Mouse (Mus musculus) kidney, embryonic 14.5 days (tissue): ENCODE measurements at regions not wholly inside any gene's neighbourhood (a gene's known extent, or its start where the extent isn't known, plus 50 kb on each side); places are given as distances from the start of the nearest gene placed in this dataset.

Experiments
- ATAC-seq: fragments of 200-750 bp; cut with Nextera tagmentation; 2 replicates; pipeline ENCODE4 v1.8.0; 2017; ENCODE audit warnings: moderate number of reproducible peaks, mild to moderate bottlenecking, moderate TSS enrichment, moderate library complexity; ENCODE audit not compliant: low FRiP score, low TSS enrichment
- H3K27ac ChIP-seq: fragments of 300-500 bp; sonication (generic); 2 replicates; pipeline ENCODE4 v1.5.1; 2014; ENCODE audit warnings: low read depth, mild to moderate bottlenecking, low read length, moderate library complexity, mixed read lengths
- H3K27me3 ChIP-seq: fragments of 300-500 bp; sonication (generic); 2 replicates; pipeline ENCODE4 v1.6.1; 2014; ENCODE audit warnings: mild to moderate bottlenecking, low read length; ENCODE audit not compliant: control insufficient read depth, insufficient read depth
- H3K36me3 ChIP-seq: fragments of 300-500 bp; sonication (generic); 2 replicates; pipeline ENCODE4 v1.6.1; 2014; ENCODE audit warnings: low read length, mixed read lengths; ENCODE audit not compliant: control insufficient read depth, insufficient read depth
- H3K4me1 ChIP-seq: fragments of 300-500 bp; sonication (generic); 2 replicates; pipeline ENCODE4 v1.6.1; 2014; ENCODE audit warnings: low read length, mixed read lengths; ENCODE audit not compliant: control insufficient read depth, insufficient read depth
- H3K4me2 ChIP-seq: fragments of 300-500 bp; sonication (generic); replicated peaks from 2 replicates; pipeline ENCODE4 v1.6.1; 2014; ENCODE audit warnings: low read depth, mild to moderate bottlenecking, low read length
- H3K4me3 ChIP-seq: fragments of 300-500 bp; sonication (generic); 2 replicates; pipeline ENCODE4 v1.5.1; 2014; ENCODE audit warnings: mild to moderate bottlenecking, low read length
- H3K9ac ChIP-seq: fragments of 300-500 bp; sonication (generic); 2 replicates; pipeline ENCODE4 v1.6.1; 2014; ENCODE audit warnings: low read depth, mild to moderate bottlenecking, low read length, moderate library complexity
- H3K9me3 ChIP-seq: fragments of 300-500 bp; sonication (generic); 2 replicates; pipeline ENCODE4 v1.6.1; 2016; ENCODE audit warnings: low read length; ENCODE audit not compliant: control insufficient read depth
- WGBS: fragments of 180-500 bp; shearing (Covaris S2); extraction: QIAGEN DNeasy Blood & Tissue Kit; methylation state at CpG from one replicate; pipeline ENCODE4 v1.1.7; 2014; 5-methylcytosine and 5-hydroxymethylcytosine counted together

GRCm38 (mm10) chr11:38618707-38619106 is 1382.9 kb upstream of the Tenm2 start:
- H3K27me3 ChIP-seq, result no peaks in the 10 kb centered on the region
- WGBS, result 83% methylated on average over 6 of the region's 6 CpGs
- H3K9me3 ChIP-seq, result no peaks in the 10 kb centered on the region
- H3K9ac ChIP-seq, result no peak overlapping the region
- H3K27ac ChIP-seq, result no peak overlapping the region
- ATAC-seq, result no peak
- H3K36me3 ChIP-seq, result no peaks in the 10 kb centered on the region
- no peak overlapping the region for H3K4me2 ChIP-seq
- no peaks in the 10 kb centered on the region for H3K4me1 ChIP-seq
- no peak overlapping the region for H3K4me3 ChIP-seq

GRCm38 (mm10) chr11:38600971-38601370 is 1365.2 kb upstream of the Tenm2 start:
- H3K27ac ChIP-seq, result no peak overlapping the region
- ATAC-seq, result no peak
- no peaks in the 10 kb centered on the region for H3K27me3 ChIP-seq
- H3K9ac ChIP-seq, result no peak overlapping the region
- H3K36me3 ChIP-seq, result no peaks in the 10 kb centered on the region
- H3K4me2 ChIP-seq, result no peak overlapping the region
- 46% methylated on average over 4 of the region's 4 CpGs for WGBS
- no peaks in the 10 kb centered on the region for H3K4me1 ChIP-seq
- H3K4me3 ChIP-seq, result no peak overlapping the region
- no peaks in the 10 kb centered on the region for H3K9me3 ChIP-seq

- 94% methylated on average over 1 of the region's 1 CpGs for WGBS
- Histone ChIP-seq H3K4me3 (no peak overlapping the region), H3K27ac (no peak overlapping the region), H3K36me3 (no peaks in the 10 kb centered on the region), H3K9me3 (no peaks in the 10 kb centered on the region), H3K4me1 (no peaks in the 10 kb centered on the region), H3K9ac (no peak overlapping the region), H3K27me3 (no peaks in the 10 kb centered on the region), H3K4me2 (no peak overlapping the region)
- ATAC-seq, result no peak
Observed at GRCm38 (mm10) chr11:38568515-38568914, 1332.8 kb upstream of the Tenm2 start.

GRCm38 (mm10) chr11:38543893-38544292 is 1308.1 kb upstream of the Tenm2 start:
- no peak overlapping the region for H3K27ac ChIP-seq
- H3K36me3 ChIP-seq, result no peaks in the 10 kb centered on the region
- no peaks in the 10 kb centered on the region for H3K27me3 ChIP-seq
- no peak overlapping the region for H3K4me3 ChIP-seq
- ATAC-seq, result peak; percentile 60; the same call in 1 of the 2 replicates
- no peaks in the 10 kb centered on the region for H3K4me1 ChIP-seq
- no peak overlapping the region for H3K4me2 ChIP-seq
- no peaks in the 10 kb centered on the region for H3K9me3 ChIP-seq
- 9% methylated on average over 8 of the region's 8 CpGs for WGBS
- no peak overlapping the region for H3K9ac ChIP-seq

GRCm38 (mm10) chr11:38540097-38540496 is 1304.3 kb upstream of the Tenm2 start:
- Histone ChIP-seq H3K4me3 (no peak overlapping the region), H3K9me3 (no peaks in the 10 kb centered on the region), H3K4me1 (no peaks in the 10 kb centered on the region), H3K36me3 (no peaks in the 10 kb centered on the region), H3K27me3 (no peaks in the 10 kb centered on the region), H3K4me2 (no peak overlapping the region), H3K27ac (no peak overlapping the region), H3K9ac (no peak overlapping the region)
- ATAC-seq, result no peak
- whole genome bisulfite sequencing, result 89% methylated on average over 2 of the region's 2 CpGs

- Histone ChIP-seq H3K27me3 (no peaks in the 10 kb centered on the region), H3K9me3 (no peaks in the 10 kb centered on the region), H3K9ac (no peak overlapping the region), H3K36me3 (no peaks in the 10 kb centered on the region), H3K4me3 (no peak overlapping the region), H3K4me1 (no peaks in the 10 kb centered on the region), H3K4me2 (no peak overlapping the region), H3K27ac (no peak overlapping the region)
- 47% methylated on average over 2 of the region's 2 CpGs for WGBS
- no peak for ATAC-seq
Observed at GRCm38 (mm10) chr11:38532282-38532681, 1296.5 kb upstream of the Tenm2 start.

- no peaks in the 10 kb centered on the region for H3K4me1 ChIP-seq
- ATAC-seq, result no peak
- no peak overlapping the region for H3K4me2 ChIP-seq
- WGBS, result 87% methylated on average over 4 of the region's 4 CpGs
- H3K27ac ChIP-seq, result no peak overlapping the region
- H3K9ac ChIP-seq, result no peak overlapping the region
- no peaks in the 10 kb centered on the region for H3K27me3 ChIP-seq
- H3K9me3 ChIP-seq, result no peaks in the 10 kb centered on the region
- H3K4me3 ChIP-seq, result no peak overlapping the region
- no peaks in the 10 kb centered on the region for H3K36me3 ChIP-seq
Observed at GRCm38 (mm10) chr11:38509676-38510075, 1273.9 kb upstream of the Tenm2 start.

- Histone ChIP-seq H3K36me3 (no peaks in the 10 kb centered on the region), H3K27me3 (no peaks in the 10 kb centered on the region), H3K9me3 (no peaks in the 10 kb centered on the region), H3K4me1 (no peaks in the 10 kb centered on the region), H3K27ac (no peak overlapping the region), H3K4me3 (no peak overlapping the region), H3K9ac (no peak overlapping the region), H3K4me2 (no peak overlapping the region)
- 87% methylated on average over 2 of the region's 2 CpGs for WGBS
- peak; percentile 20; the same call in 1 of the 2 replicates for ATAC-seq
Observed at GRCm38 (mm10) chr11:38464239-38464596, 1228.5 kb upstream of the Tenm2 start.

GRCm38 (mm10) chr11:38463568-38464238 is 1227.9 kb upstream of the Tenm2 start:
- Histone ChIP-seq H3K27me3 (no peaks in the 10 kb centered on the region), H3K4me1 (no peaks in the 10 kb centered on the region), H3K27ac (no peak overlapping the region), H3K9ac (no peak overlapping the region), H3K9me3 (no peaks in the 10 kb centered on the region), H3K36me3 (no peaks in the 10 kb centered on the region), H3K4me3 (no peak overlapping the region), H3K4me2 (no peak overlapping the region)
- ATAC-seq, result peak; percentile 35; the same call in 1 of the 2 replicates
- WGBS, result 61% methylated on average over 4 of the region's 4 CpGs
